Mouse (Mus musculus) liver, adult (tissue): ENCODE data around the gene H2-Ob.

Experiments used
- GATA4 ChIP-seq: IDR thresholded peaks from 2 replicates; pipeline ENCODE4 v1.6.1; 2014; ENCODE audit warnings: mild to moderate bottlenecking, low read length; ENCODE audit not compliant: insufficient replicate concordance

H2-Ob gene

GRCm38 (mm10) chr17:34203444-34203843 lies 35.3 kb upstream of the H2-Ob start, which contains the start of gene Tap2:
TSS of gene Tap2 (plus strand) at chr17:34203527.
- TF ChIP-seq GATA4: no peak

DNA sequence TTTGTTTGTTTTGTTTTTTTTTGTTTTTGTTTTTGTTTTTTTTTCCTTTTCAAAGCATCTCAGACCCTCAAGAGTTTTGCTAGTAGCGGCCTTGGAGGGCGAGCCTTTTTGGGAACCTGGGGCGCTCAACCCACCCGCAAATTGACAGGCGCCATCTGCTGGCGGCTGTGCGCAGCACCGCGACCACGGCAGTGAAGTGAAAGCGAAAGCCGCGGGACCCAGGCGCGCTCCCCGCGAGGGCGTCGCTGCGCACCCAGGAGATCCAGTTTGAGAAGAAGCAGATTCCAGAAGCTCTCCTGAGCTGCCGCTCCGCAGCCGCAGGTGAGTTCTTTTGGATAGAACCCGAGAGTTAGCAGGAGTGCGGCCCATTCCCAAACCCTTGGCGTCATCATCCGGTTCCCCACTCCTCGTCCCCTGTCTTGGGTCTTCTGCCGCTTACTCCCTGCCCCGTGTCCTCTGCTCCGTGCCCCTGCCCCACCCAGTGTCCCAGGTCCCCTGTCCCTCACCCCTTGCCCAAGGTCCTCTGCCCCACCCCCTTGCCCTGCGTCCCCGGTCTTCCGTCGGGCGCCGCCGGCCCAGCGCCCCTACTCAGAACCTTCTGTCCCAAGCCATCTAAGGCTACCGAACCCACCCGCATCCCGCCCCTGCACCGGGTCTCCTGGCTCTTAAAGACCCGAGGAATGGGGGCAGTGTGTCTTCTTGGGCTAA lies 34.2 kb upstream of the H2-Ob start:
- TF ChIP-seq GATA4: no peak

DNA sequence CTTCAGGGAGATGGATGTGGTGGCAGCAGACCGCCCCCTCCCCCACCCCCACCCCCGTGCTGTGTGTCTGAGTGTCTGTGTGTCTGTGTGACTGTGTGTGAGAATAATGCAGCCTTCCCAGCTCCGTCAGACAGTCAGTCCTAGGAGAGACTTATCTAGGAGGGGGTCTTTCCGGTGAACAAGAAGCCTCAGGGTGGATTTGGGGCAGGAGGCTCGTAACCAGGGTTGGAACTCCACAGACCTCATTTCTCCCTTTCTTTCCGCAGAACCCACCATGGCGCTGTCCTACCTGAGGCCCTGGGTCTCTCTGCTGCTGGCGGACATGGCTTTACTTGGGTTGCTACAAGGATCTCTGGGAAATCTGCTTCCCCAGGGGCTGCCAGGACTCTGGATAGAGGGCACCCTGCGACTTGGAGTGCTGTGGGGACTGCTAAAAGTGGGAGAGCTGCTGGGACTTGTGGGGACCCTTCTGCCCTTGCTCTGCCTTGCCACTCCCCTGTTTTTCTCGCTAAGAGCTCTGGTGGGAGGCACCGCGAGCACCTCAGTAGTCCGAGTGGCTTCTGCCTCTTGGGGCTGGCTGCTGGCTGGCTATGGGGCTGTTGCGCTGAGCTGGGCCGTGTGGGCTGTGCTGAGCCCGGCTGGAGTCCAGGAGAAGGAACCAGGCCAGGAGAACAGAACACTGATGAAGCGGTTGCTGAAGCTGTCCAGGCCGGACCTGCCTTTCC lies 33.5 kb upstream of the H2-Ob start:
- TF ChIP-seq GATA4: no peak

DNA sequence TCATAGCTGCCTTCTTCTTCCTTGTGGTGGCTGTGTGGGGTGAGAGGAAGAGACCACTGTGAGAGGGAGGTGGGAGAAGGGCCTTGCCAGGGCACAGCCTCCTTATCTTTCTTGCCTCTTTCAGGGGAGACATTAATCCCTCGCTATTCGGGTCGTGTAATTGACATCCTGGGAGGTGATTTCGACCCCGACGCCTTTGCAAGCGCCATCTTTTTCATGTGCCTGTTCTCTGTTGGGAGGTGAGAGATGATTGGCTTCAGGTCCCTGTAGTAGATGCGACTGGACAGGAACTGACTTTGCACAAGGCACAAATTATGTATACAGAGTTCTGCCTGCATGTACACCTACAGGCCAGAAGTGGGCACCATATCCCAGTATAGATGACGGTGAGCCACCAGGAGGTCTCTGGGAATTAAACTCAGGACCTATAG lies 32.9 kb upstream of the H2-Ob start:
- TF ChIP-seq GATA4: no peak

- TF ChIP-seq GATA4: no peak
Measured at GRCm38 (mm10) chr17:34206731-34207130, 32.0 kb upstream of the H2-Ob start.

DNA sequence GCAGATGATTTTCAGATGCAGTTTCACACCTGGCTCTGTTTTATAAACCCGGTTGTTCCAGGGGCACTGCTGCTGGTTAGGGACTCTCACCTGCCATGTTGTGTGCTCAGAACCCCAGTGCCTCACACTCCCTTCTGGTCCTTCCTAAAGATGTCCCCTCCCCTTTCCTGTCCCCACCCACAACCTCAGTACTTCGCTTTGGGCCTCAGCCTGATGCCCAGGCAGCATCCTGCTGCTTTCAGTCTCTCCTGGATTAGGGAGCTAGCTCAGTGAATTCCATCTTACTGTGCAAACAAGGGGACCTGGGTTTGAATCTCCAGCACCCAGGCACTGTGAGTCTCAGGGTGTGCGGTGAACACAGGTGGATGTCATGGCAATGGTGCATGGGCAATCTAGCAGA lies 31.2 kb upstream of the H2-Ob start:
- no peak for TF ChIP-seq GATA4

DNA sequence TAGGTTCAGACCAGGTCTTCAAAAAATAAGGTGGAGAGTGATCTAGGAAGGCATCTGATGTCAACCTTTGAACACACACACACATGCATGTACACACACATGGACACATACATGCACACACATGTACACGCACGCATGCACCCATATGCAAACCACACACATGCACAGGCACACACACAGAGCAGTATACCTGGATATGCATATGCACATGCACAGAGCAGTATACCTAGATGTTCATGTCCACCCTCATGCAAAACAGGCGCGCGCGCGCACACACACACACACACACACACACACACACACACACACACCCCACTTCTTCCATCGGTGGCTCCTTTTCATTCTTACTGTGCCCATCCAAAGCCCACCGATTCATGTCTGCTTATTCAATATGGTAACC lies 30.8 kb upstream of the H2-Ob start:
- no peak for TF ChIP-seq GATA4

GRCm38 (mm10) chr17:34208421-34208820 lies 30.3 kb upstream of the H2-Ob start:
- no peak for TF ChIP-seq GATA4

DNA sequence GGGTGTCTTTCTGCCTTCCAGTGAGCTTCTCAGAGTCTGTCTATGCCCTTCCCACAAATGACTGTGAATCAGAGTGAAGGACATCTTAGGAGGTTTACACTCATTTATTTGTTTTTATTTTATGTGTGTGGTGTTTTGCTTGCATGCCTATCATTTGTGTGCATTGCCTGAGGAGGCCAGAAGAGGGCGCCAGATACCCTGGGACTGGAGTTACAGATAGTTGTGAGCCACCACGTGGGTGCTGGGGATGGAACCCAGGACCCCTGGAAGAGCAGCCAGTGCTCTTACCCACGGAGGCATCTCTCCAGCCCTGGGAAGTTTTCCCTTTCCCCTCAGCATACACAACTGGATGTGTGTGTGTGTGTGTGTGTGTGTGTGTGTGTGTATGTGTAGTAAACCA lies 29.0 kb upstream of the H2-Ob start:
- TF ChIP-seq GATA4: no peak

DNA sequence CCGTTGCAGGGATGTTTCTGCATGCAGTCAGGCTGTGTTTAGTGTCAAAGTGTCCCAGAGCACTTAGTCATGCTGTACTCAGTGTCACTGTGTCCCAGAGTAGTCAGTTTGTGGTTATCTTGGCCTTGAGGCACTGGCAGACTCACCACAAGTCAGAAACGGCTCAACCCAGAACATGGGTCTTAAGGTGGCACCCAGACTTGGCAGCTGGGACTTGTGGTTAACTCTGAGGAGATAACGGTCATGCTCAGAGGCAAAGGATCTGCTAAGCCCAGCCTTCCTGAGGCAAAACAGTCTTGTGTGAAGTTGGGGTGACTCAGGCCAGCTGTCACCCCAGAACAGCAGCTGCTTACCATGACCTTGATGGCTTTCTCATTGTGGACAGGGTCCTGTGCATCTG lies 28.1 kb upstream of the H2-Ob start:
- no peak for TF ChIP-seq GATA4

DNA sequence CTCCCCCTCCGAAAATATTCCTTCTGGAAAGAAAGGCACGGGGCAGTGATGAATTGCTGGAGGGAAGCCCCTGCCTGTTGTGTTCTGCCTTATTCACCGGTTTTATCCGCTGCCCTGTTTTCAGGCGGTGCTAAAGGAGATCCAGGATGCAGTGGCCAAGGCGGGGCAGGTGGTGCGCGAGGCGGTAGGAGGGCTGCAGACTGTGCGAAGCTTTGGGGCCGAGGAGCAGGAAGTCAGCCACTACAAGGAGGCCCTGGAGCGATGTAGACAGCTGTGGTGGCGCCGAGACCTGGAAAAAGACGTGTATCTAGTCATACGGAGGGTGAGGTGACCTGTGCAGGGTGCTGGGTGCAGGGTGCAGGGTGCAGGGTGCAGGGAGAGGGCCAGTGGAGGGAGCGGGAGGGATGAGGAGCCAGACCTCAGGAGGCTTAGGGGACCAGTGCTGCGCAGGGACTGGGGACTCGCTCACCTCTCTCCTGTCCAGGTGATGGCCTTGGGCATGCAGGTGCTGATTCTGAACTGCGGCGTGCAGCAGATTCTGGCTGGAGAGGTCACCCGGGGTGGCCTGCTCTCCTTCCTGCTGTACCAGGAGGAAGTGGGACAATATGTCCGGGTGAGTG lies 26.8 kb upstream of the H2-Ob start:
- no peak for TF ChIP-seq GATA4

DNA sequence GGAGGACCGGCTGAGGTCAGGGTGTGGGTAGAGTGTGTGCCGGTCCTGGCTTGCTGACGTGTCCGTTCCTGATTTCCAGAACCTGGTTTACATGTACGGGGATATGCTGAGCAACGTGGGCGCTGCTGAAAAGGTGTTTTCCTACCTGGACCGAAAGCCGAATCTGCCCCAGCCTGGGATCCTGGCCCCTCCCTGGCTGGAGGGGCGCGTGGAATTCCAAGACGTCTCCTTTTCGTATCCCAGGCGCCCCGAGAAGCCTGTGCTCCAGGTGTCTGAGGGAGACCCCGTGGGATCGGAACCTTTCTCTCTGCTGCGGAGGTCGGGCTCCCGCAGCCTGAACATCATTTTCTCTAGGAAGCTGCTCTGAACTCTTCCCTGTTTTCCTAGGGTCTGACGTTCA lies 24.8 kb upstream of the H2-Ob start:
- no peak for TF ChIP-seq GATA4

GRCm38 (mm10) chr17:34215176-34215575 lies 23.5 kb upstream of the H2-Ob start:
- TF ChIP-seq GATA4: no peak

DNA sequence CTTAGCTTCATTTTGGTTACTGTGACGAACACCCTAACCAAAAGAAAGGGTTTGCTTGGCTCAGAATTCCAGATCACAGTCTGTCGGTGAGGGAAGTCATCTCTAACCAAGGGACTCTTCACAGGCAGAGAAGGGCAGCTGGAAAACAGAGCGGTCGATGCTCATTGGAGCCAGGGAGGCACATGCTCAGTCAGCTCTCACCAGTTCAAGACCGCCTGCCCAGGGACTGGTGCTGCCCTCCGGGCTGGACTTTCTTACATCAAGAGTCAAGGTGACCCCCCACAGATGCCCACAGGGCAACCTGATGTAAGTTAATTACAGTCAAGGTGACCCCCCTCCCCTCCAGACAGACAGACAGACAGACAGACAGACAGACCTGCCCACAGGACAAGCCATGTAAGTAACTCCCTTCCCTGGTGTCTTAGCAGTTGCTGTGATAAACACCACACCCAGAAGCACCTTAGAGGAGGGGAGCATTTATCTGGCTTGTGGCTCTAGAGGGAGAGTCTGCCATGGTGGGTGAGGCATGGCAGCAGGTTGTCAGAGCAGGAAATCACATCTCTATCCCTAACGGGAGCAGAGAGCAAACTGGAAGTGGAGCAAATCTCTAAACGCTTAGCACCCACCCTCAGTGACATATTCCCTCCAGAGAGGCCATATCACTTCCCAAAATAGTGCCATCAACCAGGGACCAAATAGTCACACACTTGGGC lies 21.3 kb upstream of the H2-Ob start:
- TF ChIP-seq GATA4: no peak

- no peak for TF ChIP-seq GATA4
Measured at GRCm38 (mm10) chr17:34217986-34218385, 20.7 kb upstream of the H2-Ob start.
